Mouse (Mus musculus) embryonic stem cell, embryonic (primary cell): ENCODE data around the gene Mydgf.

Source experiments
- CTCF ChIA-PET, 4 experiments: fragments of 300-600 bp in 2 of 4; fragments of 350-600 bp in 2 of 4; sonication (Branson Sonifier 250); formaldehyde crosslinking; loops; one replicate each; lab custom pipeline; 2022; ENCODE audit warnings: inconsistent platforms in 2 of 4; lab: Charles Lee
- POLR2A ChIA-PET, 4 experiments: fragments of 300-600 bp in 2 of 4; fragments of 350-600 bp in 2 of 4; sonication (Branson Sonifier 250); formaldehyde crosslinking; loops; one replicate each; lab custom pipeline; 2022; ENCODE audit warnings: antibody characterized with exemption in 4 of 4, inconsistent platforms in 1 of 4; lab: Charles Lee

The Mydgf gene

DNA sequence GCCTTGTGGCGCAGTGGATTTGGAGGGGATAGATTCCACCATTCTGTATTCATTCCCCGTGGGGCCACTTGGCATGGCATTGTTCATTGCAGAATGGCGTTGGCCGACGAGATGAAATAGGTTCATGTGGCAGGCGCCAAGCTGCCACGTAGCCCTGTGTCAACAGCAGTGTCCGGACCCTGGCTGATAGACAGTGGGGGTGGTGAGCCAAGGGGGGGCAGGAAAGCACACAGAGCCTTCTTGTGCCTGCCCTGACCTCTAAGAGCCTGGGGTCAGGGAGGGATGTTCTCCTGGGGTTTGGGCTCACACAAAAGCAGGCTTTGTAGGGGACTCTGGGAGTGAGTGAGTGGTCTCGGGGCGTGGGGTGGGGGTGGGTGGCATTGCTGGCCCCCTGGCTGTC, 13.1 kb downstream of the Mydgf start:
- CTCF ChIA-PET, result interaction anchor here in 2 of 4 experiments (0.6 to 1.8 kb wide), 5 partner anchors 9 to 85 kb away, joined by 3 to 6 read pairs (median 4); no protein-coding TSS in a partner anchor
- POLR2A ChIA-PET, result interaction anchor here in 3 of 4 experiments (0.9 to 1.8 kb wide), 8 partner anchors 11 to 131 kb away, joined by 3 to 5 read pairs (median 3); partner anchors contain the start of gene Chaf1a (in 1 of the 3)

DNA sequence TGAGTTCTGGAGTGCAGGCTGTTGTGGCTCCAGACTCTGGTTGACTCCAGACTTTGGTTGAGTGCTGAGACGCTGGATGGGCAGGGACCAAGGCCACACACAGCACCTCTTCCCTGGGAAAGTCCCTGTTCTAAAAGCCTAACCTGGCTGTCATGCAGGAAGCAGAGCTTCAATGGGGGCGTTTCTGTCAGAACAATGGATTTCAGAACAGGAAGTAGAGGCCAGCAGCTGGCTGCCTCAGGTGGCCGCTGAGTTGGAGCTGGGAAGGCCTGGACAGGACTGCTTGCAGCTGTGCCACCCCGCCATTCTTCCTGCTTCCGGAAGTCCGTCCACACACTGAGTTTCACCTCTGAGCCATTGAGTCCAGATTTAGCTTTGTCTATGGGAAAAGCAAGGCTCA, 13.9 kb downstream of the Mydgf start:
- POLR2A ChIA-PET, result interaction anchor here in 2 of 4 experiments (0.6 to 1.8 kb wide), 8 partner anchors 10 to 301 kb away, joined by 3 to 5 read pairs (median 4); partner anchors contain the start of gene Chaf1a (in 1 of the 2)
- CTCF ChIA-PET, result interaction anchor here in 2 of 4 experiments (0.8 to 1.8 kb wide), 4 partner anchors 9 to 85 kb away, joined by 3 to 5 read pairs (median 4); no protein-coding TSS in a partner anchor

DNA sequence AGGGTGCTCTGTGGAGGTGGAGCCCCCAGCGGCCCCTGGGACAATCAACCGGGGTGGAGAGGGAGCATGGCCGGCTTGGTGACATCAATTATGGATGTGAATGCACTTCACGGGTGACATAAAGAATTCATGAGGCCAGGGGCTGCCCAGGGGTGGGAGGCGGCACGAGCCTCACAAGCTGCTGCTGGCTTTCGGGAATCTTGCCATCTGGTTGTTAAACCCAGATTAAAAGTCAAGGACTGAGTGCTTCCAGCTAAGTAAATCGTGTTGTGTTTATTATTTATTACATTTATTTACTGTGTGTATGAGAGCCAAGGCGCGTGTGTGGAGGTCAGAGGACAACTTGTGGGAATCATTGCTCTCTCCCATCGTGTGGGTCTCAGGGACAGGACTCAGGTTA, 18.0 kb downstream of the Mydgf start:
- ChIA-PET POLR2A (interaction anchor here in 2 of 4 experiments (0.5 to 1.8 kb wide), 7 partner anchors 16 to 213 kb away, joined by 3 to 6 read pairs (median 3); partner anchors contain the start of genes Dpp9 (in 1 of the 2), Ebi3 (in 1 of the 2) and Sema6b (in 1 of the 2)), CTCF (interaction anchor here in 2 of 4 experiments (0.5 to 1.8 kb wide), 3 partner anchors 90 to 462 kb away, joined by 3 to 5 read pairs (median 4); partner anchors contain the start of gene Catsperd (in 1 of the 2))

DNA sequence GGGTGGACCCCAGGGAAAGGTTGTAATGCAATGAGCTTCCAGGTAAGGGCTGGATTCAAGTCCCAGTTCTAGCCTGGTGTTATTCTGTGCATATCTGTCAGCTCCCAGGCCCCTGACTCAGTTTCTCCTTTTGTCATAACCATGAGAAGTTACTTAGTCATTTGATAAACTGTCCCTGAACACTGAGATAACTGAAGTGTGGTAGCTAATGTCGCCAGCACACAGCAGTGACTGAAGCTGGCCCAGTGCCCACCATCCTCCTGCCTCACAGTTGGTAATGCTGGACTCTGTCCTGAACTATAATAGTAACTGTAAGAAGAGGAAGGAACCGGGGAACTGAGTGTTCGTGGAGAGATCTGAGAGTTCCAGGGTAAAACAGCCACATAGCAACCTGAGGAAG, 19.2 kb downstream of the Mydgf start:
- POLR2A ChIA-PET, result interaction anchor here in 2 of 4 experiments (1.0 to 1.8 kb wide), 7 partner anchors 9 to 136 kb away, joined by 3 to 6 read pairs (median 3); partner anchors contain the start of genes Chaf1a (in 1 of the 2), Dpp9 (in 1 of the 2), Hdgfl2 (in 1 of the 2) and Sema6b (in 1 of the 2)

DNA sequence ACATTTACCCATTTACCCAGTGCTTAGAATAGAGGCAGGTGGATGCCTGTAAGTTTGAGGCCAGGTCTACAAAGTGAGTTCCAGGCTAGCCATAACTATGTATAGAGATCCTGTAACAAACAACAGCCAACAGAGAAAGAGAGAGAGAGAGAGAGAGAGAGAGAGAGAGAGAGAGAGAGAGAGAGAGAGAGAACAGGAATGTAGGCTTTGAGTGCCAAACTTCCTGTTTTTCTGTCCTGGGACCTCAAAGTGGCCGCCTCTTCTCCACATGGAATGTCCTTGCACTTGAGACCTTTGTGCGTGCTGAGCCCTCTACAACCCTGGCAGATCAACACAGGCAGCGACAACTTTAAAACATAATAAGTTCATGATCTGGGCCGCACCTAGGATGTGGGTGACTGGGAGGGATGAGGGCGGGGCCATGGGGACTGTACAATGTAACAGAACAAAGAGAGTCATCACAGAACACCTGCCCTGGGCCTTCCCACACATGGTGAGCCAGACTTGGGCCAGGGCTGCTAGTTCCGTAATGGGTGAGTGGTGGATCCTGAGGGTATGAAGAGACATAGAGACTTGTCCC, 20.1 kb downstream of the Mydgf start:
- POLR2A ChIA-PET, result interaction anchor here in 2 of 4 experiments (1.0 to 1.3 kb wide), 6 partner anchors 11 to 137 kb away, joined by 3 to 4 read pairs (median 3); partner anchors contain the start of genes Chaf1a (in 1 of the 2), Dpp9 (in 1 of the 2) and Hdgfl2 (in 1 of the 2)
- CTCF ChIA-PET, result interaction anchor here in 1 of 4 experiments (1.3 kb wide), 1 partner anchor 32 kb away, joined by 6 read pairs; no protein-coding TSS in a partner anchor

More for the DNA sequence above, 19.2 kb downstream of the Mydgf start:
- CTCF ChIA-PET, result interaction anchor here in 2 of 4 experiments (1.3 to 1.8 kb wide), 2 partner anchors 33 to 91 kb away, joined by 4 to 6 read pairs; no protein-coding TSS in a partner anchor

DNA sequence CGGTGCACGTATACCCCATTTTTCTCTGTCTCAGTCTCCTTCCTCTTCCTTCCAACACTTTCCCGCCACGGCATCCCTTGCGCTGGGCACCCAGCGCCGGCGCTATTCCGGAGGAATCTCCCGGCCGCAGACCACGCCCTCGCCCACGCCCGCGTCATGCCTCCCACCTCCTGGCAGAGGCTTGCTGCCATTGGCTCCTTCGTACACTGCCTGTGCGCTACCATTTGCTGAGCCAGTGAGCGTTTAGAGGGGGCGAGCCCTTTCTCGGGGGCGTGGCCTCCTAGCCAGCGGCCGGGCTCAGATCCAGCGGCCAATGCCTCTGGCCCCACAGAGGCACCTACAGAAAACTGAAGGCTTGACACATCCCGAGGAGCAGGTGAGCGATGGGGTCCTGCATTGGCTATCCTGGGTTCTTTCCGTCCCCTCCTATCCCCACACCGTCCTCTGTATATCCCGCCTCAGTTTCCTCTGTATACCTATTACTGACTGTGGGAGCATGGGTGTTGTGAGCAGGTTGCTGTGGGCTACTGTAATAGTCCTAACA, 21.4 kb downstream of the Mydgf start, which contains the start of gene Tnfaip8l1:
TSS of gene Tnfaip8l1 (plus strand) at position 247 of the 544 bp plus-strand sequence.
- ChIA-PET CTCF (interaction anchor here in 1 of 4 experiments (3.6 kb wide), 1 partner anchor 31 kb away, joined by 29 read pairs; no protein-coding TSS in a partner anchor), POLR2A (interaction anchor here in 1 of 4 experiments (1.1 to 1.3 kb wide), 2 partner anchors 31 to 54 kb away, joined by 3 read pairs; no protein-coding TSS in a partner anchor)

DNA sequence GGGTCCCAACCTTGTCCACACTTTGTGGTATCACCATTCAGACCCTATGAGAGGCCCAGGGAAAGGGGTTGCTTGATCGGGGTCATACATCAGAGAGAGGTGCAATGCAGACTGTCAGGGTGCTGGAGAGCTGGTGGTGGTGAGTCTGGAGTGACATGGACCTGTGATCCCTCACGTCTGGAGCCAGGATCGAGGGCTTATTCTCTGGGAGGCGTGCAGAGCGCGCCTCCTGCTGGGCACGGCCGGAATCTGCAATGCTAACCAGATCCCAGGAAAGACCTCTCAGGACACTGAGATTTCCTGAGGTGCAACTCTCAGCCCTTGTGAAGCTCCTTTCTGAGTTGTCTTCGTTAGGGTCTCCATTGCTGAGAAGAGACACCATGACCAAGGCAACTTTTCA, 24.0 kb downstream of the Mydgf start:
- CTCF ChIA-PET, result interaction anchor here (0.6 to 3.6 kb wide), 40 partner anchors 9 to 493 kb away, joined by 3 to 29 read pairs (median 4); partner anchors contain the start of genes Sema6b (in 2 of the 4), Dpp9 (in 1 of the 4), Kdm4b (in 1 of the 4) and Lonp1 (in 1 of the 4)
- POLR2A ChIA-PET, result interaction anchor here in 3 of 4 experiments (0.7 to 1.8 kb wide), 16 partner anchors 9 to 120 kb away, joined by 3 to 7 read pairs (median 4); partner anchors contain the start of genes Chaf1a (in 1 of the 3), Hdgfl2 (in 1 of the 3), Plin5 (in 1 of the 3) and Ubxn6 (in 1 of the 3)

DNA sequence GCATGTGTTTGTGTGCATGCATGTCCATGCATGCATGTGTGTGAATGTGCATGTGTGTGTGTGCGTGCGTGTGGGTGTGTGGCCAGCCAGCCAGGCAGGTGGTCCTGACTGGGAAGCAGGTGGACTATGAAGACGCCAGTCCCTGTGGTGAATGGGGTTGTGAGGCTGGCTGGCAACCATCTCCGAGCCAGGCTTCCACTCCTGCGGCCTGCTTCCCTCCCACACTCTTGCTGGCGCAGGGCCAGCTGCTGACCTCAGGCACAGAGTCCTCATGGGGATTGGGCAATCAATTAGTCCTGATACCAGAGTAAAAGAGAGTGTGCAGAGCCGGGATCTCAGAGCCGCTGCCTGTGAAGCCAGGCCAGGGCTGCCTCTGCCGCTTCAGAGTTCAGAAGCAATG, 30.1 kb downstream of the Mydgf start:
- CTCF ChIA-PET, result interaction anchor here in 2 of 4 experiments (0.5 to 1.5 kb wide), 2 partner anchors 22 to 369 kb away, joined by 3 read pairs; no protein-coding TSS in a partner anchor
- POLR2A ChIA-PET, result no interaction called here

DNA sequence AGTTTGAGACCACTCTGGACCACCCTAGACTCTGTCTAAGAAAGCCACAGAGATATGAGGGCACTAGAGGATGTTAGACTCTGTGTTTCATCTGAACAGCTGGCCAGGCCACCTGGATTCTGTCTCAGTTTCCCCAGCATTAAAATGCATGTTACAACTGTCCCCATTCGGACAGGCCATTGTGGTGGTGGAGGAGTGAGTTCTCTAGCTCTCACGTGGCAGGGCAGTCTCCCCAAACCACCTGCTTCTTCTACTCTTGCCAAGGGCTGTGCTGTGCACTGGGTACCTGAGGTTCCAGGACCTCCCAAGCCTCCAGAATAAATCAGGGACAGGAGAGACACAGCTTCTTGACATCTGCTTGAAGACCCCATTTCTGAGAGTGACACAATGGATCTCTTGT, 33.8 kb downstream of the Mydgf start:
- CTCF ChIA-PET, result interaction anchor here in 2 of 4 experiments (1.0 to 1.8 kb wide), 5 partner anchors 10 to 38 kb away, joined by 3 to 5 read pairs (median 4); no protein-coding TSS in a partner anchor

DNA sequence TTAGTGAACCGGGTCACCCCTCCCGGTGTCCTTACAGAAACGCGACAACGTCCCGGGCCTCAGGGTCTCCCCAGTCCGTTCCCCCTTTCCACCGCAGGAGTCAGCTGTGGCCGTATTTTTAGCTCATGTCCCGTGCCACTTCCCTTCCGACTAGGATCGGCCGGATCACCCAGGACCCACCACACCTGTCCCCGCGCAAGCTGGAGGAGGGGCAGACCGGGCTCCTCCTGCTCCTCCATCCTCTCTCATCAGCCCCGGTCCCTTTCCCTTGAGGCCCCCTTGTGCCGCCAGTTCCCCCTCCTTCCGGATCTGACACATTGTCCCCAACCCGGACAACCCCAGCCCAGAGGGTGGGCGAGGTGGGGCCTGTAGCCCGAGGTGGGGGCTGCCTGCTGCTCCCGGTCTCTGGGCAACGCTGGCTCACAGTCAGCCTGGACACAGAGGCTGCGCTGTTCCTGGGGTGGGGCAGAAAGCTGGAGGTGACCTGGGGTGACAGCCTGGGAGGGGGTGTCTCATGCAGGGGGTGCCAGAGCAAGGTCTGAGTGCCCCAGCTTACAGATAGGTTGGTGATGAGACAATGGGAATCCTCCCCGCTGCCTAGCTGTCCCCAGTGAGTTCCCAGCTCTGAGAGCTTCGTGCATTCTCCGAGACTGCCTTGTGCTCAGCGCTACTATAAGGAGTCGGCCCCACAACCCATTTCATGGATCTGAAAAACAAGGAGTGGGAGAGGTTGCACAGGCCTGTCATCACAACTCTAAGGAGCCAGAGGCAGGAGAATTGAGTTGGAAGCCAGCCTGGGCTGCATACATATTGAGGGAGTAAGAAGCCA, 34.7 kb downstream of the Mydgf start:
- CTCF ChIA-PET, result interaction anchor here in 2 of 4 experiments (0.7 to 1.8 kb wide), 8 partner anchors 11 to 37 kb away, joined by 3 to 9 read pairs (median 4); no protein-coding TSS in a partner anchor
- POLR2A ChIA-PET, result interaction anchor here in 3 of 4 experiments (0.5 to 1.7 kb wide), 6 partner anchors 8 to 30 kb away, joined by 3 to 4 read pairs (median 4); no protein-coding TSS in a partner anchor

More for the DNA sequence above, 33.8 kb downstream of the Mydgf start:
- POLR2A ChIA-PET, result interaction anchor here in 2 of 4 experiments (1.0 to 1.7 kb wide), 4 partner anchors 11 to 31 kb away, joined by 3 to 4 read pairs (median 4); no protein-coding TSS in a partner anchor

DNA sequence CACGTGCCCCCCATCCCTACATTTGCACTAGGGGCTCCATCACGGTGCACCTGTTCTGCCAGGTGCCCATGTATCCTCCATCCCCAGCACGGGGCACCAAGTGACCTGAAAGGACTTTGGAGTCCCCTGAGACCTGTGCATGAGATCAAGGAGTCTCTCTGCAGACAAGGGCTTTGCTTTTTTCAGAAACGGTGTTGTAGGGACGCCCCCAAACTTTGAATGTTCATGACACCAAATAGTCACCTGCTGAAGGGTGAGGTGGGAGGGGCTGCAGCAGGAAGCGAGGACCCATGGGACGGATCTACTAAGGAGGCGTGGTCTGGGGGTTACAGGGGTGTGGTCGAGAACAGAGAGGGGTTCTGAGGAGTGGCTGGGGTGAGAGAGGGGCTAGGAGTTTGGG, 35.4 kb downstream of the Mydgf start:
- POLR2A ChIA-PET, result interaction anchor here in 1 of 4 experiments (0.9 to 1.3 kb wide), 4 partner anchors 9 to 71 kb away, joined by 3 to 4 read pairs (median 3); partner anchors contain the start of gene Plin5
- CTCF ChIA-PET, result interaction anchor here in 2 of 4 experiments (0.7 to 1.8 kb wide), 4 partner anchors 10 to 17 kb away, joined by 3 to 9 read pairs (median 4); no protein-coding TSS in a partner anchor

DNA sequence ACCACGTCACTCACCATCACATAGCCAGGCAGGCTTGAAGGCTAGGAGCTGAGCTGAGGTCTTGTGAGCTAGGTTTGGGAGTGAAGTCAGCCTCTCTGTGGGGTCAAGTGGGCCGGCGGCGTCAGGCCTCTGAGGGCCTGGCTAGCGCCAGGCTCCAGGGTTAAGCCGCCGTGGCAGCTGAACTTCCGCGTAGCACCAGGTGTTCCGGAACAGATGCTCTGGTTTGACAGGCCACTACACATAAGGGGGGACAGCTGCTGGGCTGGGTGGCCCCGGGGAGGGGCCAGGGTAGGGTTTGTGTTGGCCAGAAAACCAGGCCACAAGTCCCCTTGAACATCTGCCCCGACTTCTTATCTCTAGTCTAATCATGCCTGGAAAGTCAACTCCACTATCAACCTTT, 36.3 kb downstream of the Mydgf start:
- ChIA-PET CTCF (interaction anchor here in 2 of 4 experiments (1.2 to 1.9 kb wide), 3 partner anchors 16 to 108 kb away, joined by 3 to 6 read pairs (median 4); no protein-coding TSS in a partner anchor), POLR2A (interaction anchor here in 2 of 4 experiments (0.5 to 1.5 kb wide), 6 partner anchors 13 to 72 kb away, joined by 3 to 4 read pairs (median 3); partner anchors contain the start of gene Plin5 (in 1 of the 2))

DNA sequence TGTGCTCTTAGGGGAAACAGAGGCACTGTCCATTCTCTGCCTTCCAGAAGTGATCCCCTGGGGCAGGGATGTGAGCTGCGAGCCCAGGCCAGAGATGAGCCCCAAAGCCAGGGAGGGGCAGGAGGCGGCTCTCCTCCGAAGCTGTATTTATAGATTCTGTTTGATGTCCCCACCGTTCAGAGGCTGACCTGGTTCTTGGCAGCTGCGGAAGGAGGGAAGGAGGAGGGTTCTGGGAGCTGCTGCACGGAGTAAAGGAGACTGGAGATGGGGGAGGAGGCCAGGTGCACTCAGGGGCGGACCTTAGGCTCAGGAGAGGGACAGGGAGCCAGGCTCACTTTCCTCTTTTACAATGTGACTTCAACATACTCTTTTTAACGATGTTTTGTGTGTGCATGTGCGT, 37.6 kb downstream of the Mydgf start:
- CTCF ChIA-PET, result interaction anchor here (0.6 to 1.9 kb wide), 7 partner anchors 9 to 169 kb away, joined by 3 to 6 read pairs (median 3); no protein-coding TSS in a partner anchor
- POLR2A ChIA-PET, result interaction anchor here in 1 of 4 experiments (1.5 kb wide), 1 partner anchor 24 kb away, joined by 3 read pairs; the partner anchor contains the start of gene Lrg1

DNA sequence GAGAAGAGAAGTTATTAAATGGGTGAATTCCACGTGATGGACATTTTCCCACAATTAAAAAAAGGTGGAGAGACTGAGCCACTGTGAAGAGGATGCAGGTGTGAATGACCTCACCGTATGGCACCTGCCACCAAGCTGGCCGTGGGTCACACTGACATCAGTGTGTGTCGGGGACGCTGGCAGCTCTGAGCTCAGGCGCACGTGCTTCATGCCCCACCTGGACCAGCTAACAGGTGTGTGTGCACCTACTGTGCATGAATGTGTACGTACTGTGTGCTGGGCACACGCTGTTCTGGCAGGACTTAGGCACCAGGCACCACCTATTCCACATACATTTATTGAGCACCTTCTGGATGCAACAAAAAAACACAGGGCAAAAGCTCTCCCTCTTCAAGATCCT, 39.2 kb downstream of the Mydgf start:
- CTCF ChIA-PET, result interaction anchor here in 2 of 4 experiments (0.7 to 1.5 kb wide), 3 partner anchors 13 to 409 kb away, joined by 3 read pairs; no protein-coding TSS in a partner anchor
- POLR2A ChIA-PET, result interaction anchor here in 1 of 4 experiments (1.1 kb wide), 1 partner anchor 26 kb away, joined by 3 read pairs; no protein-coding TSS in a partner anchor

DNA sequence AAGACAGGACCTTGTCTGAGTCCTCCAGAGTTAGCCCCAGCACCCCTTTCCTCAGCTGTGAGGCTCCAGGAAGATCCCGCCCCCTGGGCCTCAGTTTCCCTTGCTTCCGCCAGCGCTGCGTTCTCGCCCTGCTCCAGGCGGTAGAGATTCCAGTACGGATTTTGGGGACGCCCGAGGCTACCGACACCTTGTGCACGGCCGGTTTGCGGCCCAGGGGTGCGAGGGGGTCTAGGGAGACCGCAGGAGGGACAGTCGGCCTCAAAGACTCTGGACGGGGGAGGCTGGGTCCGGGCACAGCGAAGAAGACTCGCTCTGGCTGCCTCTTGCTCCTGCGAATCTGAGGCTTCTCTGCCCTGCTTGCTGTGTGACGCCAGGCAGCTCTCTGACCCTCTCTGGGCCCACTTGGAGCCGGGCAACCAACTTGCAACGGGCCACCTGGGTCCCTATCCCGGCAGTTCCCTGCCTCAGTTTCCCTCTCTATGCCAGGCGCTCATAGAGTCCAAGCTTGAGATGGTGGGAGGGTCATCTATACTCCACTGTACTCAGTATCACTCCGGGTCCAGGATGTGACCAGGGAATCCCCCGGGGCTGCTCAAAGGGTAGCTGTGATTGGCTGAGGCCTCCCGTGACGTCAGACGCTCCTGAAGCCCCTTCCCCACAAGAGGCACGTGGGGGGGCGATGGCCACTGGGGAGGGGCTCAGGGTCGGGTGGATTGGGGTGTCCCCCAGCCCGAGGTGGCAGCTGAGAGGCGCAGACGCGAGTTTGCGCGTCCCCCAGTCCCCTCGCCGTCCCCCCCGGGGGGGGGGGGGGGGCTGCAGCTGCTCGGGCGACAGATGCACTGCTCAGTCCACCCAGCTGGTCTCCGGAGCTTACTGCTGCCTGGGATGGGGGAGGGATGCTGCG, 41.8 kb downstream of the Mydgf start:
- POLR2A ChIA-PET, result interaction anchor here (0.5 to 1.9 kb wide), 21 partner anchors 10 to 1106 kb away, joined by 3 to 7 read pairs (median 3); partner anchors contain the start of genes Hdgfl2 (in 2 of the 4), Chaf1a (in 1 of the 4), Dpp9 (in 1 of the 4) and Gpr108 (in 1 of the 4)
- CTCF ChIA-PET, result interaction anchor here (0.5 to 3.5 kb wide), 15 partner anchors 8 to 501 kb away, joined by 3 to 20 read pairs (median 3); no protein-coding TSS in a partner anchor
